Mouse (Mus musculus) CH12.LX (cell line): Measurements from ENCODE around the gene Syn1.

Experiments
- CHD1 ChIP-seq: IDR thresholded peaks from 2 replicates; pipeline ENCODE4 v1.6.1; 2012; ENCODE audit warnings: low read depth, low read length, improper control_type of control experiment, inconsistent platforms
- CHD2 ChIP-seq: IDR thresholded peaks from 2 replicates; pipeline ENCODE4 v1.6.1; 2011; ENCODE audit warnings: low read length, improper control_type of control experiment
- CTCF ChIP-seq, 2 experiments: IDR thresholded peaks in 1 of 2; conservative IDR thresholded peaks in 1 of 2; 2 replicates each; pipeline ENCODE4 v1.5.1; 2011 to 2012; ENCODE audit warnings: low read depth in 2 of 2, low read length in 2 of 2, improper control_type of control experiment in 1 of 2, inconsistent platforms in 1 of 2, mild to moderate bottlenecking in 1 of 2, moderate library complexity in 1 of 2
- E2F4 ChIP-seq: IDR thresholded peaks from 2 replicates; pipeline ENCODE4 v1.6.1; 2011; ENCODE audit warnings: low read depth, low read length, improper control_type of control experiment; ENCODE audit not compliant: insufficient replicate concordance
- EP300 ChIP-seq: IDR thresholded peaks from 2 replicates; pipeline ENCODE4 v1.6.1; 2011; ENCODE audit warnings: low read length, improper control_type of control experiment
- MAX ChIP-seq: IDR thresholded peaks from 2 replicates; pipeline ENCODE4 v1.6.1; 2011; ENCODE audit warnings: low read length, improper control_type of control experiment
- MYC ChIP-seq: IDR thresholded peaks from 2 replicates; pipeline ENCODE4 v1.6.1; 2011; ENCODE audit warnings: low read depth, mild to moderate bottlenecking, improper control_type of control experiment, low read length
- NELFE ChIP-seq: IDR thresholded peaks from 2 replicates; pipeline ENCODE4 v1.6.1; 2011; ENCODE audit warnings: low read depth, low read length, improper control_type of control experiment
- POLR2A ChIP-seq: IDR thresholded peaks from 2 replicates; pipeline ENCODE4 v1.6.1; 2011; ENCODE audit warnings: low read depth, mild to moderate bottlenecking, improper control_type of control experiment, low read length
- POLR2AphosphoS2 ChIP-seq: IDR thresholded peaks from 2 replicates; pipeline ENCODE4 v1.6.1; 2011; ENCODE audit warnings: low read depth, low read length, improper control_type of control experiment
- RAD21 ChIP-seq: IDR thresholded peaks from 2 replicates; pipeline ENCODE4 v1.6.1; 2011; ENCODE audit warnings: low read depth, mild to moderate bottlenecking, low read length, improper control_type of control experiment, moderate library complexity
- RCOR1 ChIP-seq: conservative IDR thresholded peaks from 2 replicates; pipeline ENCODE4 v1.6.1; 2012; ENCODE audit warnings: low read depth, mild to moderate bottlenecking, inconsistent platforms, low read length, improper control_type of control experiment
- TCF12 ChIP-seq: IDR thresholded peaks from 2 replicates; pipeline ENCODE4 v1.6.1; 2014; ENCODE audit warnings: low read depth, mild to moderate bottlenecking, inconsistent platforms, low read length, improper control_type of control experiment
- ZC3H11A ChIP-seq: IDR thresholded peaks from 2 replicates; pipeline ENCODE4 v1.6.1; 2012; ENCODE audit warnings: low read depth, mild to moderate bottlenecking, inconsistent platforms, low read length, improper control_type of control experiment

DNA sequence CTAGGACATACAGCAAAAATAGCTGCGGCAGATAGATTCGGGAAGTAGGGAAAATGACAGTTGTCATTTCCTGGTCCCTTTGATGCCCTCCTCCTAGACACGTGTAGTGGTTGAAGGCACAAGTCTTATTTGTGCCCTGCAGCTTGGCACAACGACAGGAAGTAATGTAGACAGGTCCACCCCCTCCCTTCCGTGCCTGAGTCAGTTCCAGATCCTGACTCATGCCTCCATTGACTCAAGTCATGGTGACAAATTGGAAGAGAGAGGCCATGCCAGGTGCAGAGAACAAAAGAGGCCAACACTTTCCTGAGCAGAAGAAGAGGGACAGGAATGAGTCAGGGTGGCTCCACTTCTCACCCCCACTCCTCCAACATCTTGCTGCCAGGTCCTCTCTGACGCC is 103.8 kb downstream of the Syn1 start:
- TF ChIP-seq E2F4 = no peak
- peak; percentile 60 for TF ChIP-seq CHD2
- TF ChIP-seq EP300 = peak; percentile 76
- no peak for TF ChIP-seq CTCF (conservative IDR thresholded peaks at IDR 0.05 in 1 of 2, IDR thresholded peaks at IDR 0.05 in 1 of 2; ENCODE audit: low read depth in 2 of 2, low read length in 2 of 2)
- peak; percentile 56; the same call in 1 of the 2 replicates for TF ChIP-seq RCOR1
- TF ChIP-seq RAD21 = no peak
- no peak for TF ChIP-seq CHD1
- TF ChIP-seq POLR2A = no peak; the same call in 1 of the 2 replicates
- no peak for TF ChIP-seq ZC3H11A
- peak; percentile 68; the same call in 1 of the 2 replicates for TF ChIP-seq MAX
- TF ChIP-seq TCF12 = peak; percentile 81
- TF ChIP-seq MYC = 0 out of 2 replicates have a peak, but pooled peaks have one; percentile 47
- no peak for TF ChIP-seq NELFE
- TF ChIP-seq POLR2AphosphoS2 = no peak
